Mouse (Mus musculus) layer of hippocampus, adult 9-11 months (tissue): ENCODE measurements around the gene Igsf21.
A peak's percentile ranks its signal among the peaks of the same experiment; 100 is the strongest.

Experiments
- DNase-seq: peaks from one replicate; pipeline ENCODE4 v3.0.0; 2022

Gene Igsf21

GRCm38 (mm10) chr4:140092367-140092766 is 154.2 kb downstream of the Igsf21 start:
- DNase-seq, result no peak

GRCm38 (mm10) chr4:140091693-140092092 is 154.9 kb downstream of the Igsf21 start:
- no peak for DNase-seq

- DNase-seq, result no peak
These were observed 156.9 kb downstream of the Igsf21 start for GRCm38 (mm10) chr4:140089676-140090075.

- no peak for DNase-seq
These were observed 157.7 kb downstream of the Igsf21 start for GRCm38 (mm10) chr4:140088711-140089440.

GRCm38 (mm10) chr4:140086192-140086591 is 160.4 kb downstream of the Igsf21 start:
- peak; percentile 36 for DNase-seq

- peak; percentile 47 for DNase-seq
These were observed 162.0 kb downstream of the Igsf21 start for GRCm38 (mm10) chr4:140084521-140085011.

GRCm38 (mm10) chr4:140084064-140084463 is 162.5 kb downstream of the Igsf21 start:
- no peak for DNase-seq

- no peak for DNase-seq
These were observed 168.2 kb downstream of the Igsf21 start for GRCm38 (mm10) chr4:140078416-140078815.

GRCm38 (mm10) chr4:140077615-140078014 is 169.0 kb downstream of the Igsf21 start:
- no peak for DNase-seq

- no peak for DNase-seq
These were observed 169.6 kb downstream of the Igsf21 start for GRCm38 (mm10) chr4:140076852-140077563.

GRCm38 (mm10) chr4:140076428-140076827 is 170.2 kb downstream of the Igsf21 start:
- no peak for DNase-seq

GRCm38 (mm10) chr4:140071047-140071446 is 175.5 kb downstream of the Igsf21 start:
- DNase-seq, result no peak

GRCm38 (mm10) chr4:140070331-140070652 is 176.3 kb downstream of the Igsf21 start:
- DNase-seq, result peak; percentile 70

- peak; percentile 64 for DNase-seq
These were observed 176.8 kb downstream of the Igsf21 start for GRCm38 (mm10) chr4:140069563-140070330.

- no peak for DNase-seq
These were observed 178.1 kb downstream of the Igsf21 start for GRCm38 (mm10) chr4:140068468-140068867.

- DNase-seq, result no peak
These were observed 180.6 kb downstream of the Igsf21 start for GRCm38 (mm10) chr4:140066011-140066410.

GRCm38 (mm10) chr4:140063153-140063671 is 183.4 kb downstream of the Igsf21 start:
- DNase-seq, result no peak

- DNase-seq, result no peak
These were observed 186.3 kb downstream of the Igsf21 start for GRCm38 (mm10) chr4:140060251-140060650.

- no peak for DNase-seq
These were observed 193.5 kb downstream of the Igsf21 start for GRCm38 (mm10) chr4:140053042-140053441.

- DNase-seq, result no peak
These were observed 194.0 kb downstream of the Igsf21 start for GRCm38 (mm10) chr4:140052575-140052974.

- DNase-seq, result no peak
These were observed 198.7 kb downstream of the Igsf21 start for GRCm38 (mm10) chr4:140047807-140048362.

GRCm38 (mm10) chr4:140043953-140044352 is 202.6 kb downstream of the Igsf21 start:
- DNase-seq, result no peak
